Mouse (Mus musculus): ENCODE data around the gene Ptprd. TPM values are rescaled to one million over a fixed set of nuclear protein-coding genes. Genes with fewer than 3 reads are reported as not detected.

Ptprd gene
- polyA plus RNA-seq, 1 experiment from 2014 or later, result 41.8 TPM

DNA sequence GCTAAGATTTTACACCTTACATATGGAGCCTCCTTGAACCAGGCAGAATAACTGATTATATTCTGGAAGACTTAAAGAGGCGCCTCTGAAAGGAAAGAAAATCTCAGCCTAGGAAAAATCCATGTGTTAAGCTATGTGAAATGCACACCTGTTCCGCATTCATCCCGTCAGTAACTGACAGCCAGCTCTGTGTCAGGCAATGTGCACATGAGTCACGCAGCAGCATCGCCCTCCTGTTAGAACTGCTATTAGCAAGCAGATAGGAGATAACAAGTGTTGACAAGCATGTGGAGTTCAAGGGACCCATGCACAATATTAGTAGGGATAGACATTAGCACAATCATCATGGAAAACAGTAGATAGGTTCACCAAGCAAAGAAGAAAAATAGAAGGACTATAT is 1905.8 kb downstream of the Ptprd start:
- H3K4me1 ChIP-seq, result no peaks in the 10 kb centered on the region
- H3K36me3 ChIP-seq, result no peaks in the 10 kb centered on the region
- WGBS, result 74% methylated on average over 5 of the region's 5 CpGs
- no peak overlapping the region for H3K27ac ChIP-seq
- no peak overlapping the region for H3K4me2 ChIP-seq (replicated peaks)
- no peaks in the 10 kb centered on the region for H3K27me3 ChIP-seq
- no peak overlapping the region for H3K4me3 ChIP-seq
- no peak for ATAC-seq (ENCODE audit: insufficient number of reproducible peaks, insufficient read depth, low FRiP score, low TSS enrichment)
- no peaks in the 10 kb centered on the region for H3K9me3 ChIP-seq
- no peak overlapping the region for H3K9ac ChIP-seq

DNA sequence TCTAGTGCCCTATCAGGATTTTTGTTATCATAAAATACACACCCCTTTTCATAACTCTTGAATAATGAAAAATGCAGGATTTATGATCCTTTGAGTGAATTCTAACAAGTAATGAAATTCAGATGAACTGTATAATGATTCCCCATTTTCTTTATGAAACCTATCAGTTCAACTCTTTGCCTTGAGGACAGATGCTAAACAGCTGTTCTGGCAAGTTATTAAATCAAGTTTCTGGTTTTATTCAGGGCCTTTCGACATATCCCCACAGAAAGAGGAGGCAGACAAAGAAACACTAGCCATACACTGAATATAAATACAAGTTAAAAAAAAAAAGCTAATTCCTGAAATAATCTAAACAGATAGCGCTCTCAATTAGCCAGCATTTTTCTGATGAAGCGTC is 1914.4 kb downstream of the Ptprd start:
- Histone ChIP-seq H3K4me1 (0 out of 2 replicates have a peak, but pooled peaks cover 3% of the 10 kb centered on the region), H3K4me2 (replicated peaks) (no peak overlapping the region), H3K9me3 (no peaks in the 10 kb centered on the region), H3K9ac (no peak overlapping the region), H3K27ac (no peak overlapping the region; the same call in 1 of the 2 replicates), H3K4me3 (no peak overlapping the region), H3K27me3 (no peaks in the 10 kb centered on the region), H3K36me3 (no peaks in the 10 kb centered on the region)
- no peak for ATAC-seq (ENCODE audit: insufficient number of reproducible peaks, insufficient read depth, low FRiP score, low TSS enrichment)
- 71% methylated on average over 3 of the region's 3 CpGs for WGBS

DNA sequence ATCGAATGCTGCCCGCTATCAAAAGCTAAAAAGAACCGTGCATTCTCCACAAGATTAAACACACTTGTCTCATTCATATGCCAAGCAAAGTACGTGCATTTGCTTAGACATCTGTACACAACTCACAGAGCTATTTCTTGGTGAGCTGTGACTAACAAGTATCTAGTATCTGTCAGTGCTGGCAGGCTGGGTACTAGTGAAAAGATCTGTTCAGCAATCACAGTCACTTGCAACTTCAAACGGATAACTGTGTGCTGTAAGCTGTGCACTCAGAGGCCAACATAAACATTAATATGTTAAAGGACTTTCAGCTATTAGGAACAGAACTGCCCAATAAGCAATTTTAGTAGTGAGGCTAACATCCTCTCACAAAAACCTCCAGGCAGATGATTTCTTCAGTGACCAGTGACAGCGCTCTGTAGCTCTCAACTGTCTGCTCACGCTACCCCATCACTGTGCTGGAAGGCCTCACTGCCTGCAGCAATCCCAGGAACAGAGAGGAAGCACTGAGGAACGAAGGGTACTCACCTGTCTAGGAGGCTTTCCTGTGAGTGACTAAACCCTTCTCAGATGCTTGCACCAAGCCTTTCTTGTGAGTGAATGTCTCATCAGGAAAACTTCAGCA is 1918.9 kb downstream of the Ptprd start:
- WGBS, result 76% methylated on average over 8 of the region's 8 CpGs
- Histone ChIP-seq H3K27ac (no peak overlapping the region), H3K36me3 (no peaks in the 10 kb centered on the region), H3K4me2 (replicated peaks) (no peak overlapping the region), H3K4me3 (no peak overlapping the region), H3K27me3 (no peaks in the 10 kb centered on the region), H3K4me1 (peaks cover 10% of the 10 kb centered on the region), H3K9me3 (no peaks in the 10 kb centered on the region), H3K9ac (no peak overlapping the region)
- no peak for ATAC-seq (ENCODE audit: insufficient number of reproducible peaks, insufficient read depth, low FRiP score, low TSS enrichment)

DNA sequence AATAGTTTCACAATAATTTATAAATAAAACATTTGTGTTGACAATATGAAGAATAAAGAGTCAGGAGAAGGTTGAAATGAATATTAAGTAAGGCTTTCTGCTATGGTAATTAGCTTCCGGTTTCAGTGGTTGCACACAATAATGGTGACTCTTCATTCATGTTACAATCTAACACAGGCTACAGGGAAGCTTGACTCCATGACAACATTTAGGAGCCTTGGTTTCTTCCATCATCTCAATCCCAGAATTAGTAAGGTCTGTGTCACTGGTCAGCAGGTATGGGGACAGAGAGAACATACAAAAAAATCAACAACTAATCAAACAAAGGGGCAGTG is 1921.3 kb downstream of the Ptprd start:
- Histone ChIP-seq H3K4me1 (peaks cover 10% of the 10 kb centered on the region), H3K9me3 (no peaks in the 10 kb centered on the region), H3K27ac (no peak overlapping the region), H3K9ac (no peak overlapping the region), H3K4me3 (no peak overlapping the region), H3K36me3 (no peaks in the 10 kb centered on the region), H3K27me3 (no peaks in the 10 kb centered on the region), H3K4me2 (replicated peaks) (no peak overlapping the region)
- 81% methylated on average over 1 of the region's 1 CpGs for WGBS
- no peak for ATAC-seq (ENCODE audit: insufficient number of reproducible peaks, insufficient read depth, low FRiP score, low TSS enrichment)

DNA sequence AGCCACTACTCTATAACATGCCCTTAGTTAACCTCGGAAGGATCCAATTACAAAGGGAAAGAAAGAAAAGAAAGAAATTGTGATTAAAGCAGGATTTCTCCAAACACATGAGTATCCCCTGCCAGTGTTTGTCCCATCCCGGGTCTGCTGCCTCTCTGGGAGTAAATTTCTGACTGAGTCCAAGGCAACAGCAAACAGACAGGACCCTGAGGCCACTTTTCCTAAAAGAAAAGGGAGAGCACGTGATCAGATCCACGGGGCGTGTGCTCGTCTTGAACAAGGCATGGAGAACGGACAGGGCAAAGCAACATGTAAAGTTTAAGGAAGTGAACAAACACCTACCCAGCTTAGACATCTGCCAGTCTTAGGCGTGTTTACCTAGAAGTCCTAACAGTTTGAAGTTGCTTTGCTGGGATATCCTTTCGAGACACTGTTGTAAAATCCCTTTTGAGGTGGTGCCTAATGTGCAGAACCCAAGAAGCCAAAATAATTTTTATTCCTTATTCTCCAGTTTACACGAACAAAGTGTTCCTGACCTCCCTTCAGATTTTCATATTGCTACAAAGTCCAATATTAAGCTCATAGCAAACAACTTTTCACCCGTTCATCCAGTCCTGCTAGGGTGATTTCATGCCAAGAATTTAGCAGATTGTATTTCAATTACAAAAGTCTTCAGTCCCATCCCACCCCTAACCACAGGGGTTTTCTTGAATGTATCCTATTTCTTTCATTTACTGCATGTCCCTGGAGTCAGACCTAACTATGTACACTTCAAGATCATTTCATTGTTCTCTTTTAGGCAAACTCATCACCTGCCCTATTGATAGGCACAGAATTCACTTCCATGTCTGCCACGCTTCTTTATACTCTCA is 1921.9 kb downstream of the Ptprd start:
- WGBS, result 28% methylated on average over 12 of the region's 12 CpGs
- ATAC-seq (ENCODE audit: insufficient number of reproducible peaks, insufficient read depth, low FRiP score, low TSS enrichment), result no peak
- no peak overlapping the region for H3K27ac ChIP-seq

DNA sequence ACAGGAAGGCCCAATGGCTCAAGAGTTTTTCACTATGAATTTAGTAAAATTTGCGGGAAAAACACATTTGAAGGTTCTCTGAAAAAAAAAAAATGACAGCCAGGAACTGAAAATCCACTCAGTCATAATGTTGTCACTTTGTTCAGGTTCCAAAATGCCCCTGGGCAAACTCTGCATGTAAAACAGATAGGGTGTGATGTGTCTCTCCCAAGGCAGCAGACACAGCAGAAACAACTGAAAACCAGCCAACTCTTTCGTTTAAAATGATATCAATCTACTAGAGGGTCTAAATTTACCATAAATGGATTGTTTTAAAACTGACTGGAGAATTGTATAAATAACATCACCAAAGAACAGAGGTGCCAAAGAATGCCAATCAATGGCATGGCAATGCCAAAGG is 1925.7 kb downstream of the Ptprd start:
- Histone ChIP-seq H3K4me3 (no peak overlapping the region), H3K4me2 (replicated peaks) (no peak overlapping the region), H3K9me3 (no peaks in the 10 kb centered on the region), H3K36me3 (no peaks in the 10 kb centered on the region), H3K9ac (no peak overlapping the region), H3K4me1 (peaks cover 10% of the 10 kb centered on the region), H3K27me3 (no peaks in the 10 kb centered on the region), H3K27ac (no peak overlapping the region)
- ATAC-seq (ENCODE audit: insufficient number of reproducible peaks, insufficient read depth, low FRiP score, low TSS enrichment), result no peak
- 61% methylated on average over 2 of the region's 2 CpGs for WGBS

More for the DNA sequence above, 1921.9 kb downstream of the Ptprd start:
- Histone ChIP-seq H3K27me3 (no peaks in the 10 kb centered on the region), H3K36me3 (no peaks in the 10 kb centered on the region), H3K4me3 (no peak overlapping the region), H3K9ac (no peak overlapping the region), H3K4me1 (peaks cover 10% of the 10 kb centered on the region), H3K9me3 (no peaks in the 10 kb centered on the region), H3K4me2 (replicated peaks) (no peak overlapping the region)

DNA sequence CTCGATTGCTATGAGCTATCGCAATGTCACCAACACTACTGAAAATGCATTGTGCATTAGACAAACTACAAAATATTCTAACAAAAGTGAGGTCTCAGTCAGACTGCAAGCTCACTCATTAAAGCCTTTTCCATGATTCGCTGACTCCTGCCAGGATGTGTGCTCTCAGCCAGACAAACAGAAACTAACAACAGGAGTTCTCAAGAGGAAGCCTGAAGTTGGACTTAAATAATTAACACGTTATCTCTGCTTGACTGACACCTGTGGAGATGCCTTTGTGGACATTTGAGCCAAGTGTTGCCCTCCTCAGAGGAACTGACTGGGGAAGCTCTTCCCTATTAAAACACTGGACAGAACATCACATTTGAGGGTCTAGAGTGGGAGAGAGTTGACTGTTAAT is 1928.9 kb downstream of the Ptprd start:
- WGBS, result 48% methylated on average over 4 of the region's 4 CpGs
- Histone ChIP-seq H3K27me3 (no peaks in the 10 kb centered on the region), H3K9ac (no peak overlapping the region), H3K4me1 (no peaks in the 10 kb centered on the region), H3K36me3 (no peaks in the 10 kb centered on the region), H3K4me3 (no peak overlapping the region), H3K9me3 (no peaks in the 10 kb centered on the region), H3K27ac (no peak overlapping the region), H3K4me2 (replicated peaks) (no peak overlapping the region)
- no peak for ATAC-seq (ENCODE audit: insufficient number of reproducible peaks, insufficient read depth, low FRiP score, low TSS enrichment)

DNA sequence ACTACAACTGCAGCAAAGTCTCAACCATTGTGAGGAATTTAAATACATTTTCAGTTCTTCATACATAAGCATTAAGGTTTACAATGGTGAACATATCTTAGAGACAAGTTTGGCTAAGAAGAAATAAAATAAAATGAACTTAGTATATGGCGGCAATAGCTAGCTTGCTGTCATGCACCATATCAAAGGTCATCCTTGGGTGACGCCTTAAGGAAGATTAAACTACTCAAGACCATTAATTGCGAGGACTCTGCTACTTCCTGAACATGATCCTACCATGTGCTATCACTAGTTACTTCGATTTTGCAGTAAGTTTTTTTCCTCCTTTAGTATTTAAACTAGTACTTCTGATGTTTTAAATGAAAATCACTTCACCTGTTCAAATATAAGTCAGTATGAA is 1949.0 kb downstream of the Ptprd start:
- Histone ChIP-seq H3K27me3 (no peaks in the 10 kb centered on the region), H3K4me2 (replicated peaks) (no peak overlapping the region), H3K4me1 (peaks cover 8% of the 10 kb centered on the region; the same call in 1 of the 2 replicates), H3K9ac (no peak overlapping the region), H3K9me3 (no peaks in the 10 kb centered on the region), H3K36me3 (no peaks in the 10 kb centered on the region), H3K27ac (no peak overlapping the region), H3K4me3 (no peak overlapping the region)
- 82% methylated on average over 4 of the region's 4 CpGs for WGBS
- no peak for ATAC-seq (ENCODE audit: insufficient number of reproducible peaks, insufficient read depth, low FRiP score, low TSS enrichment)

DNA sequence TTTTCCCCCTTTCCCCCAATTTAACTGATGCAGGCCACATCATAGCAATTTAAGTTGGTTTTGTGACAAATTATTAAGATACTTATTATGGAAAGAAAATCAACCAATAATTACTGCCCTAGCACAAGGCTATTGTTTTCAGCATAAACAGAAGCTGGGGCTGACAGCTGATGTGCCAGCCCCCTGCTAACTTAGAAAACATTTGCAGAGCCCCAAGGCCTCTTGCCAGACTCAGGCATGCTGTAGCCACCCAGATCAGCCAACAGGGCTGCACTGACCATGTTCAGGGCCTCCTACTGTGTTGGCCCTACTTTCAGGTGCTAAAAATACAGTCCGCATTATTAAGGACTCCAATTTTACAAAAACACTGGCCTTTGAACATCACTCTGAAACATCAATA is 1951.1 kb downstream of the Ptprd start:
- no peak overlapping the region for H3K4me3 ChIP-seq
- H3K4me2 ChIP-seq (replicated peaks), result no peak overlapping the region
- no peak for ATAC-seq (ENCODE audit: insufficient number of reproducible peaks, insufficient read depth, low FRiP score, low TSS enrichment)
- H3K4me1 ChIP-seq, result peaks cover 8% of the 10 kb centered on the region; the same call in 1 of the 2 replicates
- H3K27ac ChIP-seq, result no peak overlapping the region
- no peak overlapping the region for H3K9ac ChIP-seq
- H3K27me3 ChIP-seq, result no peaks in the 10 kb centered on the region
- WGBS, result 94% methylated on average over 1 of the region's 1 CpGs
- no peaks in the 10 kb centered on the region for H3K36me3 ChIP-seq
- H3K9me3 ChIP-seq, result no peaks in the 10 kb centered on the region

DNA sequence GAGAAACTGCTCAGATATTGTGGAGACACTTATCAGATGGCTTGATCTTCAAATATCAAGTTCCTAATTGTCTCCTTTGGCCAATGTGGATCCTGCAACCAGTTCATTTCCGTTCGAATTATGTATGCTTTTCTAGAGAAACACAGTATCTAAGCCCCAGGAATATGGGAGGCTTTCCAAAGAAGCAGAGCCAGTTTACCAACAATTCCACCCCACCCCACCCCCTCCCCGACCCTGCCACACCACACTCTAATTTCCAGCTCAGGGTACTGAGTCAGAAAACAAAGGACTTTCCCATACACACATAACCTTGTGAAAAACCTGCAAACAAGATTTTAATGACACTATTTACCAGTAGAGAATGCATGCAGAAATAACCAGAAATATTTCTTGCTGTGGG is 1951.5 kb downstream of the Ptprd start:
- Histone ChIP-seq H3K9ac (no peak overlapping the region), H3K4me1 (peaks cover 8% of the 10 kb centered on the region; the same call in 1 of the 2 replicates), H3K27me3 (no peaks in the 10 kb centered on the region), H3K27ac (no peak overlapping the region), H3K36me3 (no peaks in the 10 kb centered on the region), H3K4me2 (replicated peaks) (no peak overlapping the region), H3K9me3 (no peaks in the 10 kb centered on the region), H3K4me3 (no peak overlapping the region)
- WGBS, result 73% methylated on average over 3 of the region's 3 CpGs
- ATAC-seq (ENCODE audit: insufficient number of reproducible peaks, insufficient read depth, low FRiP score, low TSS enrichment), result no peak

DNA sequence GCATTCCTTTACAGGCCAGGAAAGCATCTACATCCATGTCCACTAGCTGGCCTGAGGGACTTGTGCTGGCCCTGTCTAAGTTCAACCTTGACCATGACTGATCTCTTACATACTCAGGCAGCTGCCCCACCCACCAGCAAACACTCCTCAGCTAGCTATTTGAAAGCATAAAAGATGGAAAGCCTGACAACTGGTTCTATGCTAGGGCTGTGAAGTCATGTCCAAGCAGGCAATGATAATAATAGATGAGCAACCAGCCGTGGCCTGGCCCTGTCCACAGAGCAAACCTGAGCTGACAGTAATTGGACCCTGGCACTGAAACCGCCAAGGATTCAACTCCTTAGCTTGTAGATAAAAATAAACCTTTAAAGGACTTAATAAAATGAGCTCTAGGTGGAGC is 1952.1 kb downstream of the Ptprd start:
- Histone ChIP-seq H3K9ac (no peak overlapping the region), H3K27me3 (no peaks in the 10 kb centered on the region), H3K36me3 (no peaks in the 10 kb centered on the region), H3K4me3 (no peak overlapping the region), H3K4me1 (peaks cover 8% of the 10 kb centered on the region; the same call in 1 of the 2 replicates), H3K9me3 (no peaks in the 10 kb centered on the region), H3K4me2 (replicated peaks) (no peak overlapping the region), H3K27ac (no peak overlapping the region)
- ATAC-seq (ENCODE audit: insufficient number of reproducible peaks, insufficient read depth, low FRiP score, low TSS enrichment), result no peak
- WGBS, result 52% methylated on average over 2 of the region's 2 CpGs

DNA sequence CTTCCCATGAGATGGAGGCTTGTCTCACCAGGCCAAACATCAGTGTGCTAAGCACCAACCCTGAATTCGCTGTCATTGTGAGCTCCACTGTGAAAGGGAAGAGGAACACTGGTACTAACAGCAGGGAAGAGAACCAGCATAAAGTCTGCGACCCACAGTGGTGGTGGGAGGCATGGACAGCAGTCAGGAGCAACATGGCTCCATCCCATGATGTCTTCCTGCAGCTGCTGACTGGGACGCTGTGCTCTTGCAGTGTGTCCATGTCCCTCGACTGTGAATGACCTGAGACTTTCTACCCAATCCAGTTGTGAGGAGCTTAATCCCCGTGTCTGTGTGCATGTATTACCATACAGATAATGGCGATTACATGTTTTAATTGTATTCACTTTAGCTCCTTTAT is 1967.4 kb downstream of the Ptprd start:
- Histone ChIP-seq H3K9me3 (no peaks in the 10 kb centered on the region), H3K9ac (no peak overlapping the region), H3K4me1 (no peaks in the 10 kb centered on the region), H3K4me2 (replicated peaks) (no peak overlapping the region), H3K27me3 (no peaks in the 10 kb centered on the region), H3K36me3 (no peaks in the 10 kb centered on the region), H3K27ac (no peak overlapping the region), H3K4me3 (no peak overlapping the region)
- ATAC-seq (ENCODE audit: insufficient number of reproducible peaks, insufficient read depth, low FRiP score, low TSS enrichment), result no peak
- 82% methylated on average over 6 of the region's 6 CpGs for WGBS
